ENCODE assay signal across 20 mouse cellular contexts in genomic region chr10:77048606-77049005, GRCm38 (mm10). TPM values are rescaled to one million over a fixed set of nuclear protein-coding genes. Genes with fewer than 3 reads are reported as not detected.
A peak's percentile ranks its signal among the peaks of the same experiment; 100 is the strongest.
DNase-seq lines count a peak whose midpoint lies in the region; ATAC-seq and TF ChIP-seq lines count a peak whose summit lies in the region.
"Had no signal": no experiment of that assay in that cellular context is flagged by ENCODE, and none has a peak within 500 bp of the region (broad histone marks: within the 10 kb centered on the region; RNA-seq: fewer than 3 reads in every experiment).

No protein-coding gene starts in this region.

- DNase-seq in kidney, postnatal 0 days (ENCODE audit: low spot score): no peak
- no peak for DNase-seq in kidney, postnatal 14 days
- DNase-seq in ES-CJ7 (ENCODE audit: low read depth, low spot score): peak; percentile 30
- DNase-seq in ES-E14 (ENCODE audit: low read depth, low spot score): peak; percentile 25
- peak; percentile 45 for DNase-seq in ZHBTc4 (ENCODE audit: low read depth, low spot score)
- no peak for DNase-seq in embryo, embryonic 10 days (ENCODE audit: low spot score)
- no peak for DNase-seq in kidney, adult 11 months
- DNase-seq: adrenal gland, adult 8-10 months; adrenal gland, postnatal 14 days; adrenal gland, postnatal 36 days; cerebellum, adult 11-12 months; cerebellum, adult 2 months; cerebellum, adult 9-10 months; cerebellum, postnatal 14 days; cerebellum, postnatal 36 days had no signal

- no peaks in the 10 kb centered on the region for H3K9me3 ChIP-seq in kidney, postnatal 0 days (replicated peaks; ENCODE audit: low read length)
- H3K9me3 ChIP-seq in ES-E14 (ENCODE audit: control insufficient read depth, insufficient read depth, low read depth, low read length): no peaks in the 10 kb centered on the region
- no peaks in the 10 kb centered on the region for H3K9me3 ChIP-seq in forebrain, embryonic 16.5 days (ENCODE audit: control insufficient read depth, low read length)
- H3K9me3 ChIP-seq: embryonic facial prominence, embryonic 10.5 days; embryonic facial prominence, embryonic 12.5 days; forebrain, embryonic 13.5 days; forebrain, embryonic 15.5 days had no signal

- peaks cover 38% of the 10 kb centered on the region for H3K36me3 ChIP-seq in kidney, postnatal 0 days (ENCODE audit: insufficient read depth, low read length)
- peaks cover 58% of the 10 kb centered on the region for H3K36me3 ChIP-seq in ES-E14 (ENCODE audit: control insufficient read depth, insufficient read depth, low read length, poor library complexity, severe bottlenecking)
- H3K36me3 ChIP-seq in forebrain, embryonic 16.5 days (ENCODE audit: control insufficient read depth, insufficient read depth): peaks cover 21% of the 10 kb centered on the region

- 0 out of 2 replicates have a peak, but pooled peaks have one; percentile 3 for ATAC-seq in kidney, postnatal 0 days (replicated peaks; ENCODE audit: low FRiP score, low read depth)
- ATAC-seq in forebrain, embryonic 16.5 days: no peak
- ATAC-seq: forebrain, embryonic 13.5 days; forebrain, embryonic 15.5 days had no signal

- no peak overlapping the region for H3K27ac ChIP-seq in kidney, postnatal 0 days
- peak overlapping the region; percentile 9; the same call in 1 of the 2 replicates for H3K27ac ChIP-seq in ES-E14 (ENCODE audit: insufficient read depth, low read depth, low read length, poor library complexity, severe bottlenecking)
- H3K27ac ChIP-seq in forebrain, embryonic 16.5 days (ENCODE audit: low read length): no peak overlapping the region
- H3K27ac ChIP-seq: embryonic facial prominence, embryonic 10.5 days; embryonic facial prominence, embryonic 12.5 days; forebrain, embryonic 13.5 days; forebrain, embryonic 15.5 days had no signal

- in situ Hi-C loops in ES-E14 (cut with MboI; ENCODE audit: low sequenced_read_pairs in 2 of 2, unreplicated experiment in 2 of 2): no loop called here

- 96% methylated on average over 3 of the region's 3 CpGs for WGBS in kidney, postnatal 0 days
- WGBS in forebrain, embryonic 16.5 days: 92% methylated on average over 3 of the region's 3 CpGs

- H3K27me3 ChIP-seq in kidney, postnatal 0 days (ENCODE audit: insufficient read depth, low read length): no peaks in the 10 kb centered on the region
- no peaks in the 10 kb centered on the region for H3K27me3 ChIP-seq in forebrain, embryonic 16.5 days (replicated peaks; ENCODE audit: control insufficient read depth, insufficient read depth, low read length)
- H3K27me3 ChIP-seq: embryonic facial prominence, embryonic 12.5 days; forebrain, embryonic 13.5 days; forebrain, embryonic 15.5 days had no signal

- no peak overlapping the region for H3K4me2 ChIP-seq in kidney, postnatal 0 days (ENCODE audit: low read length)
- H3K4me2 ChIP-seq in forebrain, embryonic 16.5 days (ENCODE audit: low read length): no peak overlapping the region
- H3K4me2 ChIP-seq: embryonic facial prominence, embryonic 12.5 days; forebrain, embryonic 13.5 days; forebrain, embryonic 15.5 days had no signal

- H3K4me1 ChIP-seq in kidney, postnatal 0 days (replicated peaks; ENCODE audit: insufficient read depth, low read length): no peaks in the 10 kb centered on the region
- H3K4me1 ChIP-seq in ES-E14 (ENCODE audit: control insufficient read depth in 2 of 2, insufficient read depth in 2 of 2, low read length in 2 of 2, poor library complexity in 1 of 2): peaks cover 3 to 6% of the 10 kb centered on the region in 2 experiments; a peak in 3 of 4 replicates
- H3K4me1 ChIP-seq in forebrain, embryonic 16.5 days (replicated peaks; ENCODE audit: control insufficient read depth, insufficient read depth, low read length): no peaks in the 10 kb centered on the region
- H3K4me1 ChIP-seq: embryonic facial prominence, embryonic 10.5 days; embryonic facial prominence, embryonic 12.5 days; forebrain, embryonic 13.5 days; forebrain, embryonic 15.5 days had no signal

- H3K9ac ChIP-seq in kidney, postnatal 0 days (ENCODE audit: low read depth, low read length): no peak overlapping the region
- H3K9ac ChIP-seq in ES-E14 (ENCODE audit: insufficient read depth, low read depth, low read length, poor library complexity, severe bottlenecking): no peak overlapping the region
- H3K9ac ChIP-seq in forebrain, embryonic 16.5 days (replicated peaks; ENCODE audit: low read depth, low read length): no peak overlapping the region
- H3K9ac ChIP-seq: embryonic facial prominence, embryonic 12.5 days; forebrain, embryonic 13.5 days; forebrain, embryonic 15.5 days had no signal

- H3K4me3 ChIP-seq in kidney, postnatal 0 days (replicated peaks; ENCODE audit: low read depth, low read length): no peak overlapping the region
- no peak overlapping the region for H3K4me3 ChIP-seq in ES-E14 (ENCODE audit: insufficient read depth in 1 of 2, low read depth in 1 of 2, low read length in 2 of 2, poor library complexity in 1 of 2, severe bottlenecking in 1 of 2)
- no peak overlapping the region for H3K4me3 ChIP-seq in forebrain, embryonic 16.5 days (replicated peaks; ENCODE audit: low read length)
- H3K4me3 ChIP-seq: embryonic facial prominence, embryonic 10.5 days; embryonic facial prominence, embryonic 12.5 days; forebrain, embryonic 13.5 days; forebrain, embryonic 15.5 days had no signal

- TF ChIP-seq CTCF in kidney, postnatal 0 days (IDR thresholded peaks at IDR 0.05; ENCODE audit: low read depth): no peak

TF ChIP-seq in ES-E14, 5 proteins besides CTCF, POLR2A, EP300 and RAD21:
- no peak for TF ChIP-seq ZC3H11A (IDR thresholded peaks at IDR 0.05; ENCODE audit: borderline replicate concordance, low read depth, low read length)
- TF ChIP-seq ZNF384 (IDR thresholded peaks at IDR 0.05; ENCODE audit: low read depth, low read length): no peak
- no peak for TF ChIP-seq HCFC1 (IDR thresholded peaks at IDR 0.05; ENCODE audit: borderline replicate concordance, insufficient read depth, low read length)
- no peak for TF ChIP-seq MAFK (IDR thresholded peaks at IDR 0.05; ENCODE audit: insufficient read depth, low read depth, low read length)
- no peak for TF ChIP-seq CHD2 (IDR thresholded peaks at IDR 0.05; ENCODE audit: low read depth, low read length)

RNA-seq across cellular contexts. Expression of gene Slc19a1, which starts 16.6 kb away (rescaled TPM):
- polyA plus RNA-seq in kidney, postnatal 0 days (2015; fragmentation: Nextera tagmentation; extraction: Ambion mirVana): 48.0 and 51.5 TPM in 2 replicates
- 32.4 and 47.5 TPM in 2 replicates for total RNA-seq in ES-E14 (2012; rRNA removed)
- 39.0 and 39.2 TPM in 2 replicates for polyA plus RNA-seq in forebrain, embryonic 16.5 days (2015; fragmentation: Nextera tagmentation; extraction: Ambion mirVana)

Comparison
In these comparisons a context has a peak if more than half of its experiments do, and no peak if none do; other contexts are left out.
1. DNase-seq: peak in ES-CJ7 (single experiment), ES-E14 (single experiment) and ZHBTc4 (single experiment); none in kidney, postnatal 0 days (single experiment), kidney, postnatal 14 days (single experiment), embryo, embryonic 10 days (single experiment) and kidney, adult 11 months (single experiment).